Mouse (Mus musculus) hindbrain, postnatal 0 days (tissue): ENCODE results near the gene Tmc6. TPM values are rescaled to one million over a fixed set of nuclear protein-coding genes. Genes with fewer than 3 reads are reported as not detected.
"Not testable (repeated sequence)": the region's sequence is repeated elsewhere in the genome, so short reads cannot be mapped to it uniquely, and the experiment has no call there.

ENCODE experiments used
- ATAC-seq: fragments of 200-750 bp; cut with Nextera tagmentation; 2 replicates; pipeline ENCODE4 v1.8.0; 2017; ENCODE audit warnings: mild to moderate bottlenecking, moderate TSS enrichment, moderate library complexity
- DNase-seq: peaks from one replicate; pipeline ENCODE4 v3.0.0-alpha.2; 2015; ENCODE audit warnings: low spot score
- H3K27ac ChIP-seq: fragments of 300-500 bp; sonication (generic); 2 replicates; pipeline ENCODE4 v1.5.1; 2014; ENCODE audit warnings: mild to moderate bottlenecking
- H3K27me3 ChIP-seq: fragments of 300-500 bp; sonication (generic); 2 replicates; pipeline ENCODE4 v1.6.1; 2014; ENCODE audit warnings: low read length, mixed read lengths; ENCODE audit not compliant: insufficient read depth
- H3K36me3 ChIP-seq: fragments of 300-500 bp; sonication (generic); 2 replicates; pipeline ENCODE4 v1.6.1; 2014; ENCODE audit warnings: low read length, mixed read lengths; ENCODE audit not compliant: insufficient read depth
- H3K4me1 ChIP-seq: fragments of 300-500 bp; sonication (generic); 2 replicates; pipeline ENCODE4 v1.6.1; 2014; ENCODE audit warnings: antibody characterized with exemption, low read length, mixed read lengths; ENCODE audit not compliant: insufficient read depth
- H3K4me2 ChIP-seq: fragments of 300-500 bp; sonication (generic); 2 replicates; pipeline ENCODE4 v1.6.1; 2014; ENCODE audit warnings: low read depth, mild to moderate bottlenecking, low read length, moderate library complexity, mixed read lengths
- H3K4me3 ChIP-seq: fragments of 300-500 bp; sonication (generic); 2 replicates; pipeline ENCODE4 v1.5.1; 2014; ENCODE audit warnings: low read length
- H3K9ac ChIP-seq: fragments of 300-500 bp; sonication (generic); replicated peaks from 2 replicates; pipeline ENCODE4 v1.6.1; 2014; ENCODE audit warnings: mild to moderate bottlenecking, low read length, moderate library complexity, mixed read lengths
- H3K9me3 ChIP-seq: fragments of 300-500 bp; sonication (generic); 2 replicates; pipeline ENCODE4 v1.6.1; 2016; ENCODE audit warnings: low read length, mixed read lengths
- CTCF ChIP-seq: IDR thresholded peaks from 2 replicates; pipeline ENCODE4 v1.5.1; 2016; ENCODE audit warnings: antibody characterized with exemption, control low read depth, low read depth
- WGBS: fragments of 180-500 bp; shearing (Covaris S2); extraction: QIAGEN DNeasy Blood & Tissue Kit; methylation state at CpG from one replicate; pipeline ENCODE4 v1.1.7; 2014; 5-methylcytosine and 5-hydroxymethylcytosine counted together
- polyA plus RNA-seq: library from polyadenylated mRNA; unstranded; fragments of >200 nt; fragmentation: Nextera tagmentation; extraction: Ambion mirVana; gene quantifications from 2 replicates; pipeline ENCODE4 v1.2.1, GENCODE M21; 2015
- total RNA-seq: library from RNA; depleted of rRNA; stranded (reverse); fragments of >200 nt; gene quantifications from 2 replicates; pipeline ENCODE4 v1.2.3, GENCODE M21; 2014

Gene Tmc6
- total and polyA plus RNA-seq, 2 experiments from 2014 or later: 3.2 to 4.7 TPM

- no peak for ATAC-seq
- H3K4me1 ChIP-seq: no peaks in the 10 kb centered on the region
- H3K36me3 ChIP-seq: no peaks in the 10 kb centered on the region
- H3K9ac ChIP-seq: no peak overlapping the region
- WGBS: 37% methylated on average over 23 of the region's 23 CpGs
- H3K4me3 ChIP-seq: no peak overlapping the region
- H3K27me3 ChIP-seq: no peaks in the 10 kb centered on the region; the same call in 1 of the 2 replicates
- no peak for TF ChIP-seq CTCF
- H3K9me3 ChIP-seq: no peaks in the 10 kb centered on the region
- no peak overlapping the region for H3K27ac ChIP-seq
- 0 out of 2 replicates have a peak overlapping the region, but pooled peaks have one; percentile 21 for H3K4me2 ChIP-seq
- DNase-seq: no peak
These were observed 8.9 kb upstream of the Tmc6 start for GRCm38 (mm10) chr11:117790703-117791440.

GRCm38 (mm10) chr11:117790286-117790685, 8.3 kb upstream of the Tmc6 start:
- Histone ChIP-seq H3K4me2 (0 out of 2 replicates have a peak overlapping the region, but pooled peaks have one; percentile 21), H3K4me3 (no peak overlapping the region), H3K27me3 (no peaks in the 10 kb centered on the region; the same call in 1 of the 2 replicates), H3K4me1 (no peaks in the 10 kb centered on the region), H3K9me3 (no peaks in the 10 kb centered on the region), H3K36me3 (no peaks in the 10 kb centered on the region), H3K9ac (no peak overlapping the region), H3K27ac (no peak overlapping the region)
- peak; percentile 80 for TF ChIP-seq CTCF
- 3% methylated on average over 14 of the region's 14 CpGs for WGBS
- peak; percentile 73 for DNase-seq
- peak; percentile 48; the same call in 1 of the 2 replicates for ATAC-seq

- not testable (repeated sequence) for H3K4me2 ChIP-seq, H3K4me1 ChIP-seq, H3K27me3 ChIP-seq, DNase-seq, H3K9me3 ChIP-seq, H3K4me3 ChIP-seq, ATAC-seq, H3K9ac ChIP-seq, H3K27ac ChIP-seq, H3K36me3 ChIP-seq
- 85% methylated on average over 7 of the region's 7 CpGs for WGBS
These were observed 6.5 kb upstream of the Tmc6 start for GRCm38 (mm10) chr11:117788481-117788880.

- no peak overlapping the region for H3K27ac ChIP-seq
- H3K9ac ChIP-seq: no peak overlapping the region
- peak; percentile 67 for DNase-seq
- H3K27me3 ChIP-seq: peaks cover 4% of the 10 kb centered on the region; the same call in 1 of the 2 replicates
- 10% methylated on average over 10 of the region's 10 CpGs for WGBS
- no peak for ATAC-seq
- no peak overlapping the region for H3K4me3 ChIP-seq
- no peak overlapping the region for H3K4me2 ChIP-seq
- H3K36me3 ChIP-seq: no peaks in the 10 kb centered on the region
- no peaks in the 10 kb centered on the region for H3K9me3 ChIP-seq
- peak; percentile 75 for TF ChIP-seq CTCF
- peaks cover 4% of the 10 kb centered on the region; the same call in 1 of the 2 replicates for H3K4me1 ChIP-seq
These were observed 4.3 kb upstream of the Tmc6 start for GRCm38 (mm10) chr11:117786294-117786693.

GRCm38 (mm10) chr11:117783683-117784309, 1.8 kb upstream of the Tmc6 start:
- 41% methylated on average over 10 of the region's 10 CpGs for WGBS
- Histone ChIP-seq H3K9ac (peak overlapping the region; percentile 28; the same call in 1 of the 2 replicates), H3K27me3 (peaks cover 4% of the 10 kb centered on the region; the same call in 1 of the 2 replicates), H3K27ac (no peak overlapping the region), H3K4me1 (peaks cover 17% of the 10 kb centered on the region), H3K4me3 (peak overlapping the region; percentile 19; the same call in 1 of the 2 replicates), H3K36me3 (no peaks in the 10 kb centered on the region), H3K9me3 (no peaks in the 10 kb centered on the region), H3K4me2 (peak overlapping the region; percentile 53)
- DNase-seq: no peak
- no peak for TF ChIP-seq CTCF
- no peak for ATAC-seq

- peaks cover 18% of the 10 kb centered on the region for H3K4me1 ChIP-seq
- H3K4me2 ChIP-seq: peak overlapping the region; percentile 53
- no peaks in the 10 kb centered on the region for H3K9me3 ChIP-seq
- peak overlapping the region; percentile 19 for H3K4me3 ChIP-seq
- H3K27me3 ChIP-seq: peaks cover 4% of the 10 kb centered on the region; the same call in 1 of the 2 replicates
- H3K9ac ChIP-seq: peak overlapping the region; percentile 28; the same call in 1 of the 2 replicates
- DNase-seq: peak; percentile 74
- 8% methylated on average over 31 of the region's 31 CpGs for WGBS
- no peak overlapping the region; the same call in 1 of the 2 replicates for H3K27ac ChIP-seq
- ATAC-seq: peak; percentile 28; the same call in 1 of the 2 replicates
- H3K36me3 ChIP-seq: no peaks in the 10 kb centered on the region
- peak; percentile 64 for TF ChIP-seq CTCF
These were observed 1.1 kb upstream of the Tmc6 start for GRCm38 (mm10) chr11:117783089-117783488.
